Mouse (Mus musculus) kidney, postnatal 10 days (tissue): ENCODE data around the gene Gm27021.

Experiments
- DNase-seq: peaks from one replicate; pipeline ENCODE4 v3.0.0; 2021; ENCODE audit warnings: mixed read lengths

The Gm27021 gene

DNA sequence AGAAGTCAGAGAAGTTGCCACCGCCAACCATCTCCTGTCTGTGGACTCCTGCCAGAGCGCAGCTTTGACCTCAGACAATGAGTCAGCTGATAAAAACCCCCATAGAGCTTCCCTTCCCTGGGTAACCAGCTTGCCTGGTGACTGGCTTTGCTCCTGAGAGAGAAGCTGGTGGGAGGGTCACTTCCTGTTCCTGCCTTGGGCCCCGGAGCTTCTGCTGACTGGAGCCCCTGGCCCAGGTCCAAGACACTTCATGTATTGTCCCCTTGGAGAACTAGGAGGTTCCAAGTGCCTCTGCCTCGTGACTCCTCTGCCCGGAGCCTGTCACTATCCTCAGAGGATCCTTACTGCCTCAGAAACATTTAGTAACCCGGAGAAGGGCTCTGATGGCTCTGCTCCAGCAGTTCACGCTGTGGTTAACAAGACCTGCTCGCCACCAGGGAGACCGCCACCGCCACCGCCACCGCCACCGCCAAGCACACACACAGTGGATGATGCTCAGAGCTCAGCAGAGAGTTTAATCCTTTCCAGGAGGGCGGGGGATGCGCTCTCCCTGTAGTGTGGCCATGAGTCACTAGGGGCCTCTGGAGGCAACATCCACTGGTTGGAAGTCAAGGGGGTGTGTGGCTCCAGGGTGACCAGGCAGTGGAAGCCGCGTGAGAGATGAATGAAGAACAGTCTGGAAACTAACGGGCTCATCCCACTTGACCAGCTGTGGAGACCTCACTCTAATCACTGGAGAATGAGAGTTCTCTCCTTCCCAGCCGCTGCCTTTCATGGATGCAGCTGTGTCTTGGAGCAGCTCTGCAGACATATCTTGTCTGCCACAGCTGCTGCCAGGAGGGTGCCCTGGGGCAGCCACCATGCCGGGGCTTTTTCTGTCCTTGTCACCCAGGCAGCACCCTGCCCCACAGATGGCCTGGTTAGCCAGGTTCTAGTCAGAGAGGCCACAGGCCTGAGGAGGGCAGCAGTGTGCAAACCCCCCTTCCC is 103.7 kb downstream of the Gm27021 start:
- DNase-seq = peak; percentile 95

DNA sequence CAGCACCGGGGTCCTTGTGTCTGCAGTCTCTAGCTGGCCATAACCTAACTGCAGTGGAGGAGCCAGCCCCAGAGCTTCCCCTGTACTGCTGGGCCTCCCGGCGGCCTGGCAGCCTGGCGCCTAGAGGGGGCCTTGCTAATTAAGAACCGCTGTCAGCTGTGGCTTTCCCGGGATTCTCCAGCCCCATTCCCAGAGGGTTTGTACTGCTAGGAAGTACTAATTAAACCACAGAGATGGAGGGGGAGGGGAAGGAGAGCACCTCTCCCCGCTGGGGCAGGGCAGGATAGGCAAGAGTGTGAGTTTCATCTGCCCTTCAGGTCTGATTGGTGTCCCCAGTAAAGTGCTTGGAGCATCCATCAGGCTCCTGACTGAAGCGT is 104.5 kb downstream of the Gm27021 start:
- DNase-seq = peak; percentile 54

DNA sequence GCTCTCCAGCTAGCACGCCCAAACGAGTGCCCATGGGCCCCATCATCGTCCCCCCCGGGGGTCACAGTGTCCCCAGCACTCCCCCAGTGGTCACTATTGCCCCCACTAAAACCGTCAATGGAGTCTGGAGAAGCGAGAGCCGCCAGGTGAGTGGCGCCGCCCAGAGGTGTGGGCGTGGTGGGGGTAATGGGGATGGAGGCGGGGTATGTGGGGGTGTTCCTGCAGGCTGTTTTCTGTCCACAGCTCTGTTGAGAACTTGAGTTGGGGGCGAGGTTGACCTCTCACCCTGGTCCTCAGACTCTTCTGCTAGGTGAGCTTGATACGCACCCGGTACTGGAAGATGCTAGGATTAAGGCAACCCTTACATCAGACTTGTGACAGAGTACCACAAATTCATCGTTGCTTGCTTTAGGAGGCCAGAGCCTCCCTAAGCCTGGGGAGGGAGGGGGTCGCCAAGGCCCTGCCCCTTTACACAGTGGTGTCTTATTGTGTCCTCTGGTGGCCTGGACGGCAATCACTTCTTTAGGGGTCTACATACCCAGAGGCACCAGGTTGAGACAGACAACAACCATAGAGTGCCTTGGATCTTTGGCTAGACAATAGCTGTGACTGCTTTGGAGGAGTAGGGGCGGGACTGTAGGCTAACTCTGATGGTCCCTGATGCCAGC is 105.1 kb downstream of the Gm27021 start:
- no peak for DNase-seq

DNA sequence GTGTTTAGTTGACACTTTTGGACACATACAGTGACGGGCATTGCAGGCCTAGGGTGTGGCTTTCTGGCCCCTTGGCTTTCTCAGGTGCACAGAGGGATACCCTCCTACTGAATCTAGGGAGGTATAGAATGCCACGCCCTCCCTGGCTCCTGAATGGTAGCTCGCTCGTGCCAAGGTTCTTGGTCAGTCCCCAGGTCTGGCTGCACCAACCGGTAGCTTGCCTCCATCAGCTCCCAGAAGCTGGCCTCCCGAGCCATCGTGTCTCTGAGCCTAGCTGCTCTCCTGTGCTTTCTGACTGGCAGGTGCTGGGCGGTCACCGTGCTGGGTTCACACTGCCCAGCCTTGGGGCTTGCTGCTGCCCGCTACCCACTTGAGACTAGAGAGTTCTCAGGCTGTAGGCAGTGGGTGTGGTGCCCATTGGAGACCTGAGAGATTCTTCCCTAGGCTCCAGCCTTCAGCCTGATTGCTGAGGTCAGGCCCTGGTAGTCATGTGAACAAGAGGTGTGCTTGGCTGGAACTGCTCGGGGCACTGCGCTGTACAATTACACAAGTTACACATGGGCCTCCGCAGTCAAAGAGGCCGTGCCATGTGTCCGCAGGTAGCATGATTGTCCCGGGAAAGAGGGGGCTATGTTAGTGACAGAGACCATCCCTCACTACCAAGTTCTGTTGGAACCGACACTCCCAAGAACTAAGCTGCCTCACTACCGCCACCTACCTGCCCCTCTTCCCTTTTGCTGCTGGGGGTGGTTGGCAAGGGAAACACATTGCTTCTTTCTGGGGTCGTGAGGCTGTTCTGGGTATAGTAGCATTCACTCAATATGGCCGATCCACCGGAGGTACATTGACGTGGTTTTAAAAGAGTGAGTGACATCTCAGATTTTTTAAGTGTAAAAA is 106.1 kb downstream of the Gm27021 start:
- peak; percentile 61 for DNase-seq

DNA sequence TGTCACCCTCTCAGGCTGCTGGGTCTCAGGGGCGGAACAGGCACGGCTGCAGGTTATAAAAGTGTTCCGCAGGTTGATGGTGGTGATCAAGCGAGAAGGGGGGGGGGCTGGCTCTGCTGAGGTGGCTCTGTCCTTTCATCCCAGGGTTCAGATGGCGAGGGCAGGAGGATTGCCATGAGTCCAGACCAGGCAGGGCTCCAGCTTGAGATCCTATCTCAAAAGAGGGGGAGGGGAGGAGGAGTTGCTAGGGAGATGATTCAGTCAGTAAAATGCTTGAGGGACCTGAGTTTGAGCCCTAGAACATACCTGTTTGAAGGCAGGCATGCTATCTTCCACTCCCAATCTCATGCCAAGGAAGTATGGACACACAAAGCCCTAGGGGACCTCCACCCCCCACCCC is 107.3 kb downstream of the Gm27021 start:
- DNase-seq = no peak

DNA sequence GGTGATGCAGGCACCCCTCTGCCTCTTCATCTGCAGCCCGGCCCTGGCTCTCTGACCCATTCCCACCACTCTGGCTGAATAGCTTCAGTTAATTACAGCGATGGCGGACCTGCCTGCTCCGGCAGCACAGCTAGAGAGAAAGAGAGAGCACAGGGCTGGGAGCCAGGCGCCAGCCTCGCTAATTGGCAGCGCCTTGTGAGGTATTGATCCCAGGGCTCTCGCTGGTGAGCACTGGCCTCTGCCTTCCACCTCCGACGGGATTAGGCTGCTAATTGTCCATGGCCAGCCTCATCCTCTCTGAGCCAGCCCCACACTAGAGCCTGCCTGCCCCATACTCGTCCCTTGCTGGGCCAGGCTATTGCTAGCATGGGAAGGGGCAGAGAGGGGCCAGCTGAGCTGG is 108.2 kb downstream of the Gm27021 start:
- no peak for DNase-seq
